Mouse (Mus musculus) G1E (cell line): Measurements from ENCODE around the gene 4931428L18Rik.

Source experiments
- CTCF ChIP-seq: IDR thresholded peaks from 2 replicates; pipeline ENCODE4 v1.5.1; 2012; ENCODE audit warnings: low read depth, low read length, inconsistent platforms, mixed read lengths
- GATA1 ChIP-seq: IDR thresholded peaks from 2 replicates; pipeline ENCODE4 v1.6.1; 2012; ENCODE audit warnings: borderline replicate concordance, low read length, inconsistent platforms, mixed read lengths

GRCm38 (mm10) chr1:30951795-30952194 is 270.7 kb downstream of the 4931428L18Rik start:
- no peak for TF ChIP-seq CTCF
- no peak for TF ChIP-seq GATA1
